Mouse (Mus musculus) inflammation-experienced regulatory T-cells, adult 6 months (primary cell): ENCODE measurements around the gene Anapc15. TPM values are rescaled to one million over a fixed set of nuclear protein-coding genes. Genes with fewer than 3 reads are reported as not detected.

Experiments
- ATAC-seq: one replicate; pipeline ENCODE4 v1.8.0; 2017
- polyA plus RNA-seq, 3 experiments: library from polyadenylated mRNA; unstranded; fragments of 100-300 nt; shearing (Covaris generic); gene quantifications; one replicate each; pipeline ENCODE4 v1.2.1; 2017

Anapc15 gene
- 10 to 100 TPM; 43.6 to 59.7 (median 52.5) TPM for polyA plus RNA-seq

- ATAC-seq: no peak
Observed at GRCm38 (mm10) chr7:101863415-101863814, at the start of gene Anapc15. TSS of gene Anapc15 (plus strand) at chr7:101863715.

DNA sequence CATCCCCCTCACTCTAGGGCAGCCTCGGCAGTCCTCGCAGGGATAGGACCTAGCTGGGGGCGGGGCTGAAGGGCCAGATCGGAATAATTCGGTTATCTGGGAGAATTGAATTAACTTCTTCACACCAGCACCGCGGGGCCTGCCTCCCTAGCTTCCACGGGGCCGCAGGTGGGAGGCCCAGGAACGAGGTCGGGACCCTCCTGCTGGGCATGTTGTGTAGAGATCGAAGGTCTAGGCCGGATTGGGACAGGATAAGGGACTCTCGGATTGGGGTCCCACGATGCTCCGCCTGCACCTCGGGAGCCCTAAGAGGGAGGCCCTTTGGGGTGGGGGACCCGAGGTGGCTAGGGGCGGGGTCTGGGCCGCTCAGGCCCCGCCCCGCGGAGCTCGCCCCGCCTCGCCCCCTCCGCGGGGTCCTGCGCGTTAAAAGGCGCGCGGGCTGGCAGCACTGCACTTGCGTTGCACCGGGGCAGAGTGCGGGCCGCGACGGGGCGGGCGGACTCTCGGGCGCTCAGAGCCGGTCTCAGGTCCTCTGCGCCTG is 45.6 kb upstream of the Anapc15 start, which contains the start of gene Phox2a:
Phox2a (plus strand) TSS at position 453 of the 541 bp plus-strand sequence.
- ATAC-seq: no peak

DNA sequence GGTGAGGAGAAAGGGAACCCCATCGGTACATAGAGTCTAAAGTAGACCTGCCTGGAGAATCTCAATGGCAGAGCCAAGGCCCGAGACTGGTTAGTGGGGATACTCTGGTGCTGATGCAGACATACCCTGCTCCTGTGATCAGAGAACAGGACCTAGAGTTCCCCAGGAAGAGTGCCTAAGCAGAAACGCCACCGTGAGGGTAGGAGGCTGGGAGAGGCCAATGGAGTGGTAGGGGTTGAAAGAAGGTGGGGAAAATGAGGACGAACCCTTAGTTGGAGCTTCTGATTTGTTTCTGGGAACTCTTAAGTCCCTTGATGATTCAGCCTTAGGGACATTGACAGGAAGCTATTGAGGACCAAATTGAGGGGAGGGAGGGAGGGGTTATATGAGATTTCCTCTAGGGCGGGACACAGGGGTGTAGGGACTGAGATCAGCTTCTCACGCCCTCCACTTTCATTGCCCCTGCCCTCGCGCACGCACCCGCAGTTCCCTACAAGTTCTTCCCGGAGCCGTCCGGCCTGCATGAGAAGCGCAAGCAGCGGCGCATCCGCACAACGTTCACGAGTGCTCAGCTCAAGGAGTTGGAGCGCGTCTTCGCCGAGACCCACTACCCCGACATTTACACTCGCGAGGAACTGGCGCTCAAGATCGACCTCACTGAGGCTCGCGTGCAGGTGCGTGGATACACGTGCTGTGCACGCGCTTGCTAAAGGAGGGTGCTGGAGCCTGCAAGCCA is 43.1 kb upstream of the Anapc15 start:
- no peak for ATAC-seq

GRCm38 (mm10) chr7:101821571-101822501 is 41.7 kb upstream of the Anapc15 start:
- ATAC-seq: peak; percentile 82

- ATAC-seq: no peak
Observed at GRCm38 (mm10) chr7:101822836-101823757, 40.4 kb upstream of the Anapc15 start.

- no peak for ATAC-seq
Observed at GRCm38 (mm10) chr7:101823758-101824630, 39.5 kb upstream of the Anapc15 start.

DNA sequence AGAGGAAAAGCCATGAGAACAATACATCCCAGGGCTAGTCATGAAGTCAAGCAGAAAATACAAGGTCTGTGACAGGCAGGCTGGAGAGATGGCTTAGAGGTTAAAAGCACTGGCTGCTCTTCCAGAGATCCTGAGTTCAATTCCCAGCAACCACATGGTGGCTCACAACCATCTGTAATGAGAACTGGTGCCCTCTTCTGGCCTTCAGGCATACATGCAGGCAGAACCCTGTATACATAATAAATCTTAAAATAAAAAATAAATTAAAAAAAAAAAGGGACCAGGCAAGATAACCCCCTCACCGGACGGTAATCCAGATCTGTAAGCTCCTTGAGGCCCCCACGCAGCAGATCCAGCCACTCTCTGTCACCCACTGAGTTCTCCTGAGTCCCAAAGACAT is 33.1 kb upstream of the Anapc15 start:
- no peak for ATAC-seq

DNA sequence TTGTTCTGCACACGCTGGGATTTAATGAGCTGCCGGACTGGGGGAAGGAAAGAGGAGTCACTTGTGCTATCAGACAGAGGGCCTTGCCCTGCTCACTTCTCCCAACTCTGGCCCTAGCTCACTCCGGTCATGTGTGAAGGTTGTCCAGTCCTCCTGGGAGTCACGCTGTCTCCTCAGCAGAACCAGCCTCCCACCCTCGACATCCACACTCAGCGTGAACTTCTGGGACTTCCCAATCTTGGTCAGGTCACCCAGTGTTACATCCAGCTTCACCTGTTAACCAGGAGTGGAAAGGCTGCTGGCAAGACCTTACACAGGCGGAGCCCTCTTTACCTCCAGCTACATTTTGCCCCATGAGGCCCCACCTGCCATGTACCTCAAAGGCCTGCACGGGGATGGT is 32.1 kb upstream of the Anapc15 start:
- ATAC-seq: no peak

DNA sequence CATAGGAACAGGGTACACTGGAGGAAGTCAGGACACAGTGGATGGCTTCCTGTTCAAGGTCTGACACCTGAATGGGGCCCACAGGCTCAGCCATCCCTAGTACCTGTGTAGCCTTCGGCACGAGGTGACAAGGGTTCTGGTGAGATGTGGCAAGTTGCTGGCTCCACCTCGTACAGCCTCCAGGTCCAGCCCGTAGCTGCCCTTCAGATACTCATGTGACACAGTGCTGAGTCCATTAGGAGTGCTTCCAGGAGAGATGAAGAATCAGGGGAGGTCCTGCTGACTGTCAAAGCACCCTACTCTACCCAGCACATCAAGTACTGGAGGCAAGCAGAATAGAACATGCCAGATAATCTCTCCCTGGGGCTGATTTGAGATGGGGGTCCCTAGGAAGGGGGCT is 31.1 kb upstream of the Anapc15 start:
- no peak for ATAC-seq

DNA sequence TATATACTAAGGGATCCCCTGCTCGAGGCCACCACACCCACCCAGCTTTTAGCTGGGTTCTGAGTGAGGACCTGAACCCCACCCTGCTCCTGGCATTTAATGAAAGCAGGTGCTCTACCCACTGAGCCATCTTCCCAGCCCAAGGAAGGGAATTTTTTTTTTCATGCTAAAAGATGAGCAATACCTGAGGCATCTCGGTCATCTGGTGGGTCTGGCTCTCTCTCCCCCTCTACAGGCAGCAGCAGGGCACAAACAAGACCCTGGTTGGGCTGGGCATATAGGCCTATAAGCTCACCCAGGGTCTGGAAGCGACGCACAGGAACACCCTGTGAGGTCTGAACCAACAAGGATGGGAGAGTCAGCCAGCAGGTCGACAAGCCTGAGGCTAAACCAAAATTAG is 30.2 kb upstream of the Anapc15 start:
- no peak for ATAC-seq

DNA sequence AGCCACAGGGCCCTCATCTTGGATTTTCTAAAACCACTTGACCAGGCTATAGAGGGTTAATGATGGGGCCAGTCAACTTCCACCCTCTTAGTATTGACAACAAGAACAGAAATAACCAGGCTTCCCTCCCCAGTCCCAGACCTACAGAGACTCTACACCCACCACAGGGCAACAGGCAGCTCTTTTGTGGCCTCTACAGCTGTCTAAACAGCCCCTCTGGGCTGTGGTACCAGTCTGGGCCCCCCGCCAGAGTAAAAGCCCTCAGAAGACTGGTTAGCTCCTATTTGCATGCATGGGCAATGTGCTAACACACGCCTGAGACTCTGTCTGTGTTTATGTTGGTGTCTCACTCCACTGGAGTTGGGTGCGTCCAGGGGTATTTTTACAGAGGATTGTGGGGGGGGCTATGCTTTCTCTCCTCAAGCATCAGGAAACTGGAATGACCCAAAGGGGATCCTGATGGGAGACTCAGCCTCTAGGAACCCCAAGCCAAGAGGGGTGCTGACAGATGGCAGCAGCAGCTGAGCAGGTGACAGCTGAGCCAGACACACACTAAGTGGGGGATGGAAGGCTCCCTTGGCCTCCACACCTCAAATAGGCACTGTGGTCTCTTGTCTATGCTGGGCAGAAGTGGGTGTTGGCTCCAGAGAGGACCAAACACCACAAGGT is 29.5 kb upstream of the Anapc15 start:
- ATAC-seq: no peak

GRCm38 (mm10) chr7:101834903-101835302 is 28.6 kb upstream of the Anapc15 start:
- ATAC-seq: no peak

- no peak for ATAC-seq
Observed at GRCm38 (mm10) chr7:101835457-101836109, 27.9 kb upstream of the Anapc15 start.

DNA sequence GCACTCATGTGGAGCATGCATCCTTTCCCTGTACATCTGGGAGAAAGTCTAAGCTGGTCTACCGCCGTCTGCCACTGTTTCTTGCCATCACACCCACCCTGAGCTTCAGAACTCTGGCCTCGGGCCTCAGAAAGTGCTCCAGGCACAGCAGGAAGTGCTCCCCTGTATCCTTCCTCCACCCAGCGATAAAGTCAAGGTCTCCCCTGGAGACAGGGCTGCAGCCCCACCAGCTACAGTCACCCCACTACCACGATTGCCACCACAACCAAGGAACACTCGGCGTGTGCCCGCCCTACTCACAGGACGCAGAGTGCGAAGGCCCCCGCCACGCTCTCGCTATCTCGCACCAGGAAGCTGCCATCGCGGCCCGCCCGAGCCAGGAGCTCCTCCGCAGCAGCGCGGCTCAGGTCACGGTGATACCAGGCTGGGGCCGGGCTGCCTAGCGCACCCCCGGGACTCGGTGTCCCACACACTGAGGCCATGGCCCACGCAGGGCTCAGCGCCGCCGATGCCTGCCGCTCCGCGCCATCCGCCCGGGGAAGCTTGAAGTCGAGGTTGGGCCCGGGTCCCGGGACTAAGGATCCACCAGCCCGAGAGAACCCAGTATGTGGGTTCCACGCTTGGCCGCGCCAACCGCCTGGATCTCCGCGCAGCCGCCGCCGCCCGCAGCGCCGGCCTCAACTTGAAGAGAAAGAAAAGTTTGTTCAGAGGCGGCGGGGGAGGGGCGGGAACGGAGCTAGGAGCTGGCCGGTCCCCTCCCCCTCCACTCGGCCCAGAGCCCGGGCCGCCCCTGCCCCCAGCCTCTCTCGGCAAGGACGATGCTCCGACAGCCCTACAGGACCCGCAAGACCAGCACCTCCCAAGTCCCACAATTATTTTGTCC is 27.0 kb upstream of the Anapc15 start:
- ATAC-seq: peak; percentile 61

DNA sequence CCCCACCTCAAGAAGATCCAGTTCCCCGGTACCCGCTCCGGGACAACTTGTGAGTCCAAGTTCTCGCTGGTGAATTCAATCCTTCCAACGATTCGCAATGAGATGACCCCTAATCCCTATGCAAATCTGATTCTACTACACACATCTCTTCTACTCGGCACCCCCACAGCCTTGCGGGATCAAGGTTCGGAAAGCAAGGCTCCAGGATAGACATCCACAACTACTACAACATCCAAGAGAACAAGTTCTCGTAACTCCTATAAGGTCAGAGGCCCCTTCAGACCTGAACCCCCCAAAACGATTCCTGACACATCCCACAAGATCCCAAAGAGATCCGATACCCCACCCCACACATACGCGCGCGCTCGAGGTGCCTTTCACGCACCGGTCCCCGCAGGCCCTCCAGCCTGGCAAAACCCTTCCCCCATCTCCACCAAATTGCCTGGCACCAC is 26.3 kb upstream of the Anapc15 start:
- ATAC-seq: peak; percentile 10

DNA sequence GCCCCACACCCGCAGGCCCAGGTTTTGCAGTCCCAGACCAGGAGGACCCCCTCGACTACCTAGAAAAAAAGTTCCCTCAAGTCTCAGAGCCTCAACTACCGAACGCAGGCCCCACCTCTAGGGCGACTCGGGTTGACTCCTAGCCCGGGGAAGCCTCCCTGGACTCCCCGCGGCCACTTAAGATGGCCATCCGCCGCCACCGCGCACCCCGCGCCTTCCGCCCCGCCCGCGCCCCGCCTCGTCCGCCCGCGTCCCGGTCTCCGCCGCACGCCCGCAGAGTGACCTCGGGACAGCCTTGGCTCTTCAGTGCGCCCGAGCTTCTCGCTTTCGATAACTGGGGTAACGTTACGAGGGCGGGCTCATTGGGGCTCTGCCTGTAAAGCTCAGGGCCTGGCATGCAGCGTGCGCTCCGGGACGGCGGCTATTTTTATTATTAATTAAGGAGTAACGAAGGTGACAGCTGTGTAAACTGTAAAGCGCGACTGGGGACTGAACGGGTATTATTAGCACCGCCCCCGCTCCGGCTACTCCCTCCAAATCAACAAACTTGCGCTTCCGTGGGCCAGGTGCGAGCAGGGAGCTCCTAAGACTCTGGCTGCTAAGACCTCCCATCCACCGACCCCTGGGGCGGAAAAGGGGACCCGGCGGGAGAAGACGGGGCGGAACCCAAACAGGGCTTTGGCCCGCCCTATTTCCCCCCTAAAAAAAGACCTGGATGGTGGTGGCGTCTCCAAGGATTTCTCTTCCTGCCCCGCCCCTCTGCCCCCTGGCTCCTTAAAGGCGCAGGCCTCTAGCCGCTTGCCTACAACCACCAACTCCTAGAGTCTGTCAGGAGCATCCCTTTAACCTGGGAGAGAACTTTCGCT is 25.7 kb upstream of the Anapc15 start, which contains the start of gene Inppl1:
Inppl1 (minus strand) TSS at position 624 of the 866 bp plus-strand sequence.
- peak; percentile 37 for ATAC-seq

- ATAC-seq: no peak
Observed at GRCm38 (mm10) chr7:101844186-101844585, 19.3 kb upstream of the Anapc15 start.

- ATAC-seq: no peak
Observed at GRCm38 (mm10) chr7:101847934-101848333, 15.6 kb upstream of the Anapc15 start.
